Comparison of ENCODE assay signal across 8 mouse cellular contexts in genomic region chrX:151521786-151522522, GRCm38 (mm10). TPM values are rescaled to one million over a fixed set of nuclear protein-coding genes. Genes with fewer than 3 reads are reported as not detected.
A peak's percentile ranks its signal among the peaks of the same experiment; 100 is the strongest.
DNase-seq lines count a peak whose midpoint lies in the region; ATAC-seq and TF ChIP-seq lines count a peak whose summit lies in the region.

No protein-coding gene starts in this region.

- 16% methylated on average over 25 of the region's 25 CpGs for WGBS in hindbrain, embryonic 12.5 days
- 14% methylated on average over 25 of the region's 25 CpGs for WGBS in limb, embryonic 13.5 days
- WGBS in midbrain, embryonic 12.5 days, result 26% methylated on average over 25 of the region's 25 CpGs

- H3K27me3 ChIP-seq in erythroblast, embryonic 14.5 days (ENCODE audit: control insufficient read depth), result no peaks in the 10 kb centered on the region
- 0 out of 2 replicates have a peak, but pooled peaks cover 2% of the 10 kb centered on the region for H3K27me3 ChIP-seq in hindbrain, embryonic 12.5 days
- peaks cover 18% of the 10 kb centered on the region for H3K27me3 ChIP-seq in limb, embryonic 13.5 days
- H3K27me3 ChIP-seq in midbrain, embryonic 12.5 days, result no peaks in the 10 kb centered on the region

- H3K4me2 ChIP-seq in hindbrain, embryonic 12.5 days (replicated peaks), result peak overlapping the region; percentile 60
- peak overlapping the region; percentile 68 for H3K4me2 ChIP-seq in limb, embryonic 13.5 days (replicated peaks)
- peak overlapping the region; percentile 65 for H3K4me2 ChIP-seq in midbrain, embryonic 12.5 days (replicated peaks)

- ATAC-seq in hindbrain, embryonic 12.5 days (ENCODE audit: low FRiP score), result 0 out of 2 replicates have a peak, but pooled peaks have one; percentile 3
- no peak for ATAC-seq in limb, embryonic 13.5 days (ENCODE audit: low FRiP score, low read depth)
- ATAC-seq in midbrain, embryonic 12.5 days (ENCODE audit: low FRiP score, low read depth), result no peak

- peak overlapping the region; percentile 68 for H3K9ac ChIP-seq in hindbrain, embryonic 12.5 days
- peak overlapping the region; percentile 69 for H3K9ac ChIP-seq in limb, embryonic 13.5 days
- peak overlapping the region; percentile 63 for H3K9ac ChIP-seq in midbrain, embryonic 12.5 days (replicated peaks)

- H3K27ac ChIP-seq in bone marrow macrophage, adult 2 months (ENCODE audit: insufficient read depth, low read depth, low read length), result peak overlapping the region; percentile 9
- peak overlapping the region; percentile 23; the same call in 1 of the 2 replicates for H3K27ac ChIP-seq in hindbrain, embryonic 12.5 days
- no peak overlapping the region for H3K27ac ChIP-seq in limb, embryonic 13.5 days
- H3K27ac ChIP-seq in midbrain, embryonic 12.5 days (replicated peaks), result peak overlapping the region; percentile 97; the same call in 1 of the 2 replicates

- no peak for TF ChIP-seq POLR2A in bone marrow macrophage, adult 2 months (IDR thresholded peaks at IDR 0.05; ENCODE audit: borderline replicate concordance, low read depth, low read length)

- H3K4me1 ChIP-seq in bone marrow macrophage, adult 2 months (ENCODE audit: control insufficient read depth, insufficient read depth, low read length), result peaks cover 6% of the 10 kb centered on the region
- H3K4me1 ChIP-seq in erythroblast, embryonic 14.5 days (ENCODE audit: control insufficient read depth), result peaks cover 39% of the 10 kb centered on the region
- H3K4me1 ChIP-seq in hindbrain, embryonic 12.5 days, result no peaks in the 10 kb centered on the region
- H3K4me1 ChIP-seq in limb, embryonic 13.5 days, result 0 out of 2 replicates have a peak, but pooled peaks cover 5% of the 10 kb centered on the region
- H3K4me1 ChIP-seq in midbrain, embryonic 12.5 days, result peaks cover 5% of the 10 kb centered on the region; the same call in 1 of the 2 replicates

- H3K4me3 ChIP-seq in bone marrow macrophage, adult 2 months (ENCODE audit: insufficient read depth, low read length), result peak overlapping the region; percentile 79
- H3K4me3 ChIP-seq in erythroblast, embryonic 14.5 days (replicated peaks), result peak overlapping the region; percentile 84
- peak overlapping the region; percentile 51 for H3K4me3 ChIP-seq in hindbrain, embryonic 12.5 days
- peak overlapping the region; percentile 56 for H3K4me3 ChIP-seq in limb, embryonic 13.5 days
- H3K4me3 ChIP-seq in midbrain, embryonic 12.5 days, result peak overlapping the region; percentile 52

- peaks cover 7% of the 10 kb centered on the region for H3K36me3 ChIP-seq in erythroblast, embryonic 14.5 days (ENCODE audit: control insufficient read depth)
- no peaks in the 10 kb centered on the region for H3K36me3 ChIP-seq in hindbrain, embryonic 12.5 days
- no peaks in the 10 kb centered on the region for H3K36me3 ChIP-seq in limb, embryonic 13.5 days
- no peaks in the 10 kb centered on the region; the same call in 1 of the 2 replicates for H3K36me3 ChIP-seq in midbrain, embryonic 12.5 days

- peaks cover 15% of the 10 kb centered on the region for H3K9me3 ChIP-seq in erythroblast, embryonic 14.5 days (ENCODE audit: control insufficient read depth, low read length)
- H3K9me3 ChIP-seq in hindbrain, embryonic 12.5 days (replicated peaks), result no peaks in the 10 kb centered on the region
- no peaks in the 10 kb centered on the region for H3K9me3 ChIP-seq in limb, embryonic 13.5 days
- H3K9me3 ChIP-seq in midbrain, embryonic 12.5 days, result no peaks in the 10 kb centered on the region

- DNase-seq in layer of hippocampus, postnatal 36 days, result peak; percentile 2 to 6
- DNase-seq in layer of hippocampus, adult 8-10 months (ENCODE audit: low spot score in 2 of 2), result no peak
- peak; percentile 22 for DNase-seq in thymus, postnatal 14 days

- TF ChIP-seq CTCF in bone marrow macrophage, adult 2 months (IDR thresholded peaks at IDR 0.05; ENCODE audit: low read depth, low read length), result no peak

RNA-seq across cellular contexts. Expression of gene Phf8, which starts 1.5 kb away (rescaled TPM):
- 10 to 100 TPM; 29.4 to 35.5 TPM for total RNA-seq in layer of hippocampus, postnatal 36 days (2021)
- 10 to 100 TPM; 29.5 to 32.8 (median 32.2) TPM for total RNA-seq in layer of hippocampus, adult 8-10 months (2022)
- polyA plus RNA-seq in bone marrow macrophage, adult 2 months (2012; ENCODE audit: insufficient read depth, insufficient read length, missing spikeins), result 23.9 and 25.2 TPM in 2 replicates
- 0.16 and 0.25 TPM in 2 replicates for polyA plus RNA-seq in erythroblast, embryonic 14.5 days (2012)
- polyA plus RNA-seq in hindbrain, embryonic 12.5 days (2016; fragmentation: Nextera tagmentation; extraction: Ambion mirVana), result 26.8 and 28.9 TPM in 2 replicates
- polyA plus RNA-seq in limb, embryonic 13.5 days (2015; fragmentation: Nextera tagmentation; extraction: Ambion mirVana), result 15.5 and 17.5 TPM in 2 replicates
- 30.4 and 32.7 TPM in 2 replicates for polyA plus RNA-seq in midbrain, embryonic 12.5 days (2016; fragmentation: Nextera tagmentation; extraction: Ambion mirVana)

Comparison
In these comparisons a context has a peak if more than half of its experiments do, and no peak if none do; other contexts are left out.
1. DNase-seq: peak in layer of hippocampus, postnatal 36 days (2 of 2) and thymus, postnatal 14 days (single experiment); none in layer of hippocampus, adult 8-10 months (0 of 2).
2. RNA of gene Phf8, which starts 1.5 kb away (polyA plus RNA-seq): 30.4 to 32.7 TPM in midbrain, embryonic 12.5 days, 26.8 to 28.9 TPM in hindbrain, embryonic 12.5 days, 23.9 to 25.2 TPM in bone marrow macrophage, adult 2 months and 15.5 to 17.5 TPM in limb, embryonic 13.5 days; 0.16 to 0.25 TPM in erythroblast, embryonic 14.5 days; every median in the first group is over 10 times any median in the second.
3. Peak in every context shown above with its lines, with median percentiles within 50 percentile points of each other: H3K4me3 ChIP-seq, H3K4me2 ChIP-seq and H3K9ac ChIP-seq.